Comparison of ENCODE assay signal across 8 mouse cellular contexts in genomic region chr11:68589055-68589809, GRCm38 (mm10). TPM values are rescaled to one million over a fixed set of nuclear protein-coding genes. Genes with fewer than 3 reads are reported as not detected.
DNase-seq lines count a peak whose midpoint lies in the region; ATAC-seq lines count a peak whose summit lies in the region.

No protein-coding gene starts in this region.

- H3K9me3 ChIP-seq in forebrain, embryonic 10.5 days, result no peaks in the 10 kb centered on the region
- no peaks in the 10 kb centered on the region for H3K9me3 ChIP-seq in forebrain, embryonic 15.5 days

- no peaks in the 10 kb centered on the region for H3K36me3 ChIP-seq in forebrain, embryonic 10.5 days (replicated peaks)
- H3K36me3 ChIP-seq in forebrain, embryonic 15.5 days, result no peaks in the 10 kb centered on the region

- peaks cover 46% of the 10 kb centered on the region for H3K4me1 ChIP-seq in forebrain, embryonic 10.5 days
- H3K4me1 ChIP-seq in forebrain, embryonic 15.5 days, result peaks cover 3% of the 10 kb centered on the region

- ATAC-seq in forebrain, embryonic 15.5 days (replicated peaks), result no peak

- H3K4me3 ChIP-seq in forebrain, embryonic 10.5 days, result no peak overlapping the region
- H3K4me3 ChIP-seq in forebrain, embryonic 15.5 days, result no peak overlapping the region

- no peak overlapping the region for H3K9ac ChIP-seq in forebrain, embryonic 15.5 days (replicated peaks)

- no peaks in the 10 kb centered on the region for H3K27me3 ChIP-seq in forebrain, embryonic 10.5 days (ENCODE audit: poor library complexity, severe bottlenecking)
- no peaks in the 10 kb centered on the region for H3K27me3 ChIP-seq in forebrain, embryonic 15.5 days

- WGBS in forebrain, embryonic 10.5 days, result 69% methylated on average over 8 of the region's 8 CpGs
- 64% methylated on average over 8 of the region's 8 CpGs for WGBS in forebrain, embryonic 15.5 days

- no peak overlapping the region for H3K27ac ChIP-seq in forebrain, embryonic 10.5 days
- H3K27ac ChIP-seq in forebrain, embryonic 15.5 days (replicated peaks), result no peak overlapping the region

- no peak overlapping the region for H3K4me2 ChIP-seq in forebrain, embryonic 15.5 days (replicated peaks)

- peak; percentile 51 for DNase-seq in forebrain, embryonic 10.5 days (ENCODE audit: extremely low spot score, low spot score)
- DNase-seq in adrenal gland, postnatal 14 days, result peak; percentile 88
- peak; percentile 66 for DNase-seq in embryo, embryonic 9.5 days (ENCODE audit: extremely low spot score)
- DNase-seq in heart, postnatal 10 days, result peak; percentile 87 to 91
- DNase-seq in layer of hippocampus, postnatal 10 days (ENCODE audit: low spot score in 2 of 2), result peak; percentile 80 to 84
- peak; percentile 79 to 87 for DNase-seq in lung, postnatal 4 days
- peak; percentile 64 to 87 for DNase-seq in spleen, postnatal 4 days (ENCODE audit: low spot score in 2 of 2)

- intact Hi-C loops in heart, postnatal 10 days (cut with DNase I), result loop anchor here (5.0 to 10.0 kb wide), 2 partner anchors 106 to 133 kb away; partner anchors contain the start of gene Myh10

RNA-seq across cellular contexts. Expression of gene Ccdc42, which starts 2.4 kb away (rescaled TPM):
- 1.1 and 1.6 TPM in 2 replicates for polyA plus RNA-seq in forebrain, embryonic 10.5 days (2016; fragmentation: Nextera tagmentation; extraction: Ambion mirVana)
- polyA plus RNA-seq in forebrain, embryonic 15.5 days (2015; fragmentation: Nextera tagmentation; extraction: Ambion mirVana), result 0.18 and 0.45 TPM in 2 replicates
- not detected in 2 replicates for total RNA-seq in adrenal gland, postnatal 14 days (2021)
- under 1 TPM; 0.24 to 0.47 TPM for total RNA-seq in heart, postnatal 10 days (2021)
- under 1 TPM; 0.49 to 0.87 TPM for total RNA-seq in layer of hippocampus, postnatal 10 days (2021)

RNA-seq across cellular contexts. Expression of gene Mfsd6l, which starts 33.2 kb away (rescaled TPM):
- polyA plus RNA-seq in forebrain, embryonic 10.5 days (2016; fragmentation: Nextera tagmentation; extraction: Ambion mirVana), result 0.22 TPM in 1 of 2 replicates, not detected in the other
- polyA plus RNA-seq in forebrain, embryonic 15.5 days (2015; fragmentation: Nextera tagmentation; extraction: Ambion mirVana), result not detected in 2 replicates
- 0.15 TPM in 1 of 2 replicates, not detected in the other for total RNA-seq in adrenal gland, postnatal 14 days (2021)
- total RNA-seq in heart, postnatal 10 days (2021), result under 1 TPM; 0.27 to 0.31 TPM
- total RNA-seq in layer of hippocampus, postnatal 10 days (2021), result under 1 TPM; 0.16 to 0.23 TPM
